Mouse (Mus musculus) 416B (cell line): ENCODE data around the gene Slc25a18.

ENCODE experiments used
- DNase-seq: peaks from one replicate; pipeline ENCODE4 v3.0.0; 2011; ENCODE audit warnings: low read depth

The Slc25a18 gene

GRCm38 (mm10) chr6:120841754-120842153, 68.4 kb downstream of the Slc25a18 start:
- DNase-seq = no peak
